Mouse (Mus musculus): ENCODE results near the gene Abcc6. TPM values are rescaled to one million over a fixed set of nuclear protein-coding genes. Genes with fewer than 3 reads are reported as not detected.
A peak's percentile ranks its signal among the peaks of the same experiment; 100 is the strongest.
"Not testable (repeated sequence)": the region's sequence is repeated elsewhere in the genome, so short reads cannot be mapped to it uniquely, and the experiment has no call there.

Abcc6 gene
- polyA plus RNA-seq, 1 experiment from 2014 or later: 0.86 TPM

DNA sequence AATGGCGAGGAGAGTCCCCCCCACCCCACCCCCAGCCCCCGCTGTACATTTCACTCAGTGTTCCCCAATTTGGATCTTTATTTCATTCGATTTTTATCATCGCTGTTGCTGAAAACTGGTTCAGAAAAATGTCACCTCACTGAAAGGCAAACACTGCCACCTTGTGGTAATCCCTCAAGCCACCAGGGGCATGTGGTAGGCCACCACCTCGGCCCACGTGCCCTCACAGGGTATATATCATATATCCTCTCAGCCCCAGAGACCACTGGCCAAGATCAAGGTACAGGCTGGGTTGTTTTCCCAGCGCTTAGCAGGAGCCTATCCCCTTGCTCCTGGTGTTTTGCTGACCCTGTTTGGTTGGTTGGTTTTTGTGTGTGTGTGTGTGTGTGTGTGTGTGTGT is 95.0 kb downstream of the Abcc6 start:
- 0 out of 2 replicates have a peak, but pooled peaks cover 2% of the 10 kb centered on the region for H3K9me3 ChIP-seq (ENCODE audit: control insufficient read depth, low read length)
- H3K9ac ChIP-seq (replicated peaks; ENCODE audit: low read depth, low read length): no peak overlapping the region
- H3K4me3 ChIP-seq (replicated peaks; ENCODE audit: low read length): no peak overlapping the region
- ATAC-seq: no peak
- H3K4me2 ChIP-seq (ENCODE audit: low read length): no peak overlapping the region
- H3K27ac ChIP-seq (ENCODE audit: low read length): no peak overlapping the region
- 25% methylated on average over 7 of the region's 7 CpGs for WGBS
- no peaks in the 10 kb centered on the region for H3K27me3 ChIP-seq (replicated peaks; ENCODE audit: control insufficient read depth, insufficient read depth, low read length)
- H3K4me1 ChIP-seq (replicated peaks; ENCODE audit: control insufficient read depth, insufficient read depth, low read length): no peaks in the 10 kb centered on the region
- H3K36me3 ChIP-seq (ENCODE audit: control insufficient read depth, insufficient read depth): no peaks in the 10 kb centered on the region

DNA sequence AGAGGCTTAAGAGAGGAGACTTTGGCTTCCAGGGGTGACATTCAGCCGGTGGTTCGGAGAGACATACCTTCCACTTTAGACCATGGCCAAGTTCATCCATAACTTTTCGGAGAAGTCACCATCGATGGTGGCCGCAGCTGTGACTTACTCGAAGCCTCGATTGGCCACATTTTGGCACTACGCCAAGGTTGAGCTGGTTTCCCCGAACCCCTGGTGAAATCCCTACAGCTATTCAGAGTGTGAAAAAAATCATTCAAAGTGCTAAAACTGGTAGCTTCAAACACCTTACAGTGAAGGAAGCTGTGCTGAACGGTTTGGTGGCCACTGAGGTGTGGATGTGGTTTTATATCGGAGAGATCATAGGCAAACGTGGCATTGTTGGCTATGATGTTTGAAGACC is 96.3 kb downstream of the Abcc6 start:
- H3K9ac ChIP-seq (replicated peaks; ENCODE audit: low read depth, low read length); H3K4me1 ChIP-seq (replicated peaks; ENCODE audit: control insufficient read depth, insufficient read depth, low read length); H3K27me3 ChIP-seq (replicated peaks; ENCODE audit: control insufficient read depth, insufficient read depth, low read length); H3K36me3 ChIP-seq (ENCODE audit: control insufficient read depth, insufficient read depth); ATAC-seq; H3K9me3 ChIP-seq (ENCODE audit: control insufficient read depth, low read length); H3K27ac ChIP-seq (ENCODE audit: low read length); H3K4me2 ChIP-seq (ENCODE audit: low read length); H3K4me3 ChIP-seq (replicated peaks; ENCODE audit: low read length): not testable (repeated sequence)
- 93% methylated on average over 12 of the region's 12 CpGs for WGBS

DNA sequence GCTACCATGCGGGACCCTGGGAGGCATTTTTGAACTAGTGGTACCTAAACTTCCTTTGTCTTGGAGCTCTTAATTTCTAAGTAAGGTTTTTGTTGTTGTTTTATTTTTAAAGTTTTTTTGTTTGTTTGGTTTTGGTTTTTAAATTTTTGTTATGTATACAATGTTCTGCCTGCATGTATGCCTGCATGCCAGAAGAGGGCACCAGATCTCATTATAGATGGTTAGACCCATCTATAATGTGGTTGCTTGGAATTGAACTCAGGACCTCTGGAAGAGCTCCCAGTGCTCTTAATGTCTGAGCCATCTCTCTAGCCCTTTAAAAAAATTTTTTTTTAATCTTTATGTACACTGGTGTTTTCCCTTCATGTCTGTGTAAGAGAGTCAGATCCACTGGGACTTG is 100.4 kb downstream of the Abcc6 start:
- no peak overlapping the region for H3K27ac ChIP-seq (ENCODE audit: low read length)
- no peaks in the 10 kb centered on the region for H3K36me3 ChIP-seq (ENCODE audit: control insufficient read depth, insufficient read depth)
- 0 out of 2 replicates have a peak, but pooled peaks cover 2% of the 10 kb centered on the region for H3K27me3 ChIP-seq (replicated peaks; ENCODE audit: control insufficient read depth, insufficient read depth, low read length)
- no peak for ATAC-seq
- H3K4me3 ChIP-seq (replicated peaks; ENCODE audit: low read length): no peak overlapping the region
- no peak overlapping the region for H3K4me2 ChIP-seq (ENCODE audit: low read length)
- H3K4me1 ChIP-seq (replicated peaks; ENCODE audit: control insufficient read depth, insufficient read depth, low read length): no peaks in the 10 kb centered on the region
- H3K9me3 ChIP-seq (ENCODE audit: control insufficient read depth, low read length): 0 out of 2 replicates have a peak, but pooled peaks cover 2% of the 10 kb centered on the region
- WGBS: 90% methylated on average over 1 of the region's 1 CpGs
- H3K9ac ChIP-seq (replicated peaks; ENCODE audit: low read depth, low read length): no peak overlapping the region

- WGBS: 14% methylated on average over 20 of the region's 23 CpGs
- Histone ChIP-seq H3K4me2 (ENCODE audit: low read length) (peak overlapping the region; percentile 29; the same call in 1 of the 2 replicates), H3K27ac (ENCODE audit: low read length) (no peak overlapping the region), H3K9ac (replicated peaks; ENCODE audit: low read depth, low read length) (no peak overlapping the region), H3K27me3 (replicated peaks; ENCODE audit: control insufficient read depth, insufficient read depth, low read length) (0 out of 2 replicates have a peak, but pooled peaks cover 2% of the 10 kb centered on the region), H3K36me3 (ENCODE audit: control insufficient read depth, insufficient read depth) (no peaks in the 10 kb centered on the region), H3K4me1 (replicated peaks; ENCODE audit: control insufficient read depth, insufficient read depth, low read length) (0 out of 2 replicates have a peak, but pooled peaks cover 3% of the 10 kb centered on the region), H3K9me3 (ENCODE audit: control insufficient read depth, low read length) (0 out of 2 replicates have a peak, but pooled peaks cover 2% of the 10 kb centered on the region), H3K4me3 (replicated peaks; ENCODE audit: low read length) (peak overlapping the region; percentile 19; the same call in 1 of the 2 replicates)
- ATAC-seq: no peak
Measured at GRCm38 (mm10) chr7:45928626-45929295, 101.3 kb downstream of the Abcc6 start.

GRCm38 (mm10) chr7:45924429-45924816 is 105.7 kb downstream of the Abcc6 start:
- Histone ChIP-seq H3K4me1 (replicated peaks; ENCODE audit: control insufficient read depth, insufficient read depth, low read length) (peaks cover 10% of the 10 kb centered on the region), H3K27ac (ENCODE audit: low read length) (no peak overlapping the region), H3K4me2 (ENCODE audit: low read length) (peak overlapping the region; percentile 74), H3K4me3 (replicated peaks; ENCODE audit: low read length) (peak overlapping the region; percentile 10), H3K27me3 (replicated peaks; ENCODE audit: control insufficient read depth, insufficient read depth, low read length) (0 out of 2 replicates have a peak, but pooled peaks cover 2% of the 10 kb centered on the region), H3K36me3 (ENCODE audit: control insufficient read depth, insufficient read depth) (no peaks in the 10 kb centered on the region), H3K9ac (replicated peaks; ENCODE audit: low read depth, low read length) (no peak overlapping the region; the same call in 1 of the 2 replicates), H3K9me3 (ENCODE audit: control insufficient read depth, low read length) (no peaks in the 10 kb centered on the region)
- no peak for ATAC-seq
- 12% methylated on average over 14 of the region's 14 CpGs for WGBS

GRCm38 (mm10) chr7:45923762-45924428 is 106.2 kb downstream of the Abcc6 start, which contains the start of gene Ccdc114:
Gene Ccdc114 (plus strand): TSS chr7:45924072.
- H3K36me3 ChIP-seq (ENCODE audit: control insufficient read depth, insufficient read depth): no peaks in the 10 kb centered on the region
- H3K9me3 ChIP-seq (ENCODE audit: control insufficient read depth, low read length): no peaks in the 10 kb centered on the region
- H3K27ac ChIP-seq (ENCODE audit: low read length): peak within 1 kb of the TSS; percentile 86
- H3K27me3 ChIP-seq (replicated peaks; ENCODE audit: control insufficient read depth, insufficient read depth, low read length): 0 out of 2 replicates have a peak, but pooled peaks cover 2% of the 10 kb centered on the region
- peak within 1 kb of the TSS; percentile 56 for H3K9ac ChIP-seq (replicated peaks; ENCODE audit: low read depth, low read length)
- ATAC-seq: peak; percentile 6; the same call in 1 of the 2 replicates
- peak within 1 kb of the TSS; percentile 54 for H3K4me3 ChIP-seq (replicated peaks; ENCODE audit: low read length)
- 7% methylated on average over 24 of the region's 24 CpGs for WGBS
- peaks cover 10% of the 10 kb centered on the region for H3K4me1 ChIP-seq (replicated peaks; ENCODE audit: control insufficient read depth, insufficient read depth, low read length)
- peak within 1 kb of the TSS; percentile 74 for H3K4me2 ChIP-seq (ENCODE audit: low read length)

GRCm38 (mm10) chr7:45922928-45923761 is 107.0 kb downstream of the Abcc6 start:
- peak overlapping the region; percentile 54 for H3K4me3 ChIP-seq (replicated peaks; ENCODE audit: low read length)
- H3K9me3 ChIP-seq (ENCODE audit: control insufficient read depth, low read length): no peaks in the 10 kb centered on the region
- H3K27me3 ChIP-seq (replicated peaks; ENCODE audit: control insufficient read depth, insufficient read depth, low read length): 0 out of 2 replicates have a peak, but pooled peaks cover 2% of the 10 kb centered on the region
- no peaks in the 10 kb centered on the region for H3K36me3 ChIP-seq (ENCODE audit: control insufficient read depth, insufficient read depth)
- peak overlapping the region; percentile 56 for H3K9ac ChIP-seq (replicated peaks; ENCODE audit: low read depth, low read length)
- H3K27ac ChIP-seq (ENCODE audit: low read length): peak overlapping the region; percentile 86
- H3K4me2 ChIP-seq (ENCODE audit: low read length): peak overlapping the region; percentile 74
- peaks cover 10% of the 10 kb centered on the region for H3K4me1 ChIP-seq (replicated peaks; ENCODE audit: control insufficient read depth, insufficient read depth, low read length)
- WGBS: 1% methylated on average over 37 of the region's 37 CpGs
- ATAC-seq: peak; percentile 90

- peak overlapping the region; percentile 74 for H3K4me2 ChIP-seq (ENCODE audit: low read length)
- H3K4me1 ChIP-seq (replicated peaks; ENCODE audit: control insufficient read depth, insufficient read depth, low read length): peaks cover 18% of the 10 kb centered on the region
- H3K36me3 ChIP-seq (ENCODE audit: control insufficient read depth, insufficient read depth): no peaks in the 10 kb centered on the region
- ATAC-seq: no peak
- H3K4me3 ChIP-seq (replicated peaks; ENCODE audit: low read length): no peak overlapping the region
- H3K9ac ChIP-seq (replicated peaks; ENCODE audit: low read depth, low read length): peak overlapping the region; percentile 56; the same call in 1 of the 2 replicates
- WGBS: 89% methylated on average over 12 of the region's 12 CpGs
- H3K27me3 ChIP-seq (replicated peaks; ENCODE audit: control insufficient read depth, insufficient read depth, low read length): no peaks in the 10 kb centered on the region
- peak overlapping the region; percentile 86; the same call in 1 of the 2 replicates for H3K27ac ChIP-seq (ENCODE audit: low read length)
- no peaks in the 10 kb centered on the region for H3K9me3 ChIP-seq (ENCODE audit: control insufficient read depth, low read length)
Measured at GRCm38 (mm10) chr7:45921950-45922600, 108.0 kb downstream of the Abcc6 start.
